Mouse (Mus musculus): ENCODE measurements around the gene Il6st.

Il6st gene

GRCm38 (mm10) chr13:112523346-112523970 lies 59.6 kb downstream of the Il6st start:
- no peak for DNase-seq (ENCODE audit: low spot score in 2 of 2)

DNA sequence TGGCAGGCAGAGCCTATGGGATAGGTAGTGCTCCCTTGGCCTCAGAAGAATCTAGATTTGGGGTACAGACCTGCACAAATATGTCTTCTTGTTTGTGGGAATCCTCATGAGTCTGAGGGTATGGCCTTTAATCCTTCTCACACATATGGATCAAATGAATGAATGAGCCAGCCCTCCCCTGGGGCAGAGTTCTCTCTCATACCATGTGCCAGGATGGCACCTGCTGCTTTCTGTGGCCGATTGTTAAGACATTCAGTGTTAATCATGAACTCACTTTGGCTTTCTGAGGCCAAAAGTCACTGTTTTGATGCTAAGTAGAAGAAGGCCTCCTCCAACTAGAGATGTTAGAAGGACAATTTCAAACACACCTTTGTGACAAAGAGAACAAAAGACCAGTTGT lies 63.3 kb downstream of the Il6st start:
- no peak for DNase-seq (ENCODE audit: low spot score in 2 of 2)

DNA sequence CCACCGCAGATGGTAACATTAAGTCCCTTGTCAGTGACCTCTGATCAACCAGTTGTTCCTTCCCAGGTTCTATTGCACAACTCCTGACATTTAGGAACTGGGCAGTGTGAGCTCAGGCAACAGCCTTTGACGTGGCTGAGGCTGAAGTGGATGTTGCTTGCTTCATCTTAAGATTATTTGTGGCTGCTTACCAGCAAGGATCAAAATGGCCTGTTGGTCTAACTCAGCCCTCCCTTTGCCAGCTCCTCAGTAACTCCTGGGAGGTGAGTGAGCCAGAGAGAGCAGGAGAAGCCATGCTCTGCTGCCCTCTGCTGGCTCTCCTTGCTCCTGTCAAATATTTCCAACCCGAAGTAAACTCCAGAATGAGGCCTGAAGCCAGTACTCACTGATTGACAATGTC lies 66.0 kb downstream of the Il6st start:
- peak; percentile 76 to 77 for DNase-seq (ENCODE audit: low spot score in 2 of 2)

DNA sequence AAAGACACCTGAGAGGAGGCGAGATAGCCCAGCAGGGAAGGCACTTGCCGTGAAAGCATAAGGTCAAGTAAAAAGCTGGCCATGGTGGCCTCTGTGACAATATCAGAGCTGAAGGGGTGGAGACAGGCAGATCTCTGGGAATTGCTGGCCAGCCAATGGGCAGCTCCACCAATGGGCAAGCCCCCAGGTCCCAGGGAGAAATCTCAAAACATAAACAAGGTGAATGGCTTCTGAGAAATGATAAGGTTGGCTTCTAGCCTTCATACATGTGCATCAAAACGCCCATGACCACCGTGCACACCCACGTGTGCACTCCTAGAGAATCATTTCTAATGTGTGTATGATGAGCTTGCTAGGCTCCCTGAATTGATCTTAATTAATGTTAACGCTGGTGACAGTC lies 68.4 kb downstream of the Il6st start:
- no peak for DNase-seq (ENCODE audit: low spot score in 2 of 2)

DNA sequence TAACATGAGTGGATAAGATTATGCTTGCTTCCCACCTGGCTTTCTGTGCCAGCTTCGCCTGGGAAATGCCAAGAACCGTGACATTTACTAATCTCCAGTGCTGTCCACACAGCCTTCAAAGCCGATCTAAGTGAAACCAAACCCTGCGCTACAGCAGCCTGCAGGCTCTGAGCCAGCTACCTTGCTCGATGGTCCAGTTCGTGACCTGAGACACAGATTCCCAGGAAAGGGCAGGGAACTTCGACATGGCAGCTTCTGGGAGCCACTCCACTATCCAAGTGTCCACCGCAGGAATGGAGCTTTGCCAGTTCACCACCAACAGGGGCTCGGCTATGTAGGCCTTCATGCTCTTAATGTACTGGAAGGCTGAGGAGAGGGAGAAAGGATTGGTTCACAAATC lies 69.7 kb downstream of the Il6st start:
- no peak for DNase-seq (ENCODE audit: low spot score in 2 of 2)

- DNase-seq (ENCODE audit: low spot score in 2 of 2) = no peak
Observed at GRCm38 (mm10) chr13:112536611-112537010, 72.7 kb downstream of the Il6st start.

DNA sequence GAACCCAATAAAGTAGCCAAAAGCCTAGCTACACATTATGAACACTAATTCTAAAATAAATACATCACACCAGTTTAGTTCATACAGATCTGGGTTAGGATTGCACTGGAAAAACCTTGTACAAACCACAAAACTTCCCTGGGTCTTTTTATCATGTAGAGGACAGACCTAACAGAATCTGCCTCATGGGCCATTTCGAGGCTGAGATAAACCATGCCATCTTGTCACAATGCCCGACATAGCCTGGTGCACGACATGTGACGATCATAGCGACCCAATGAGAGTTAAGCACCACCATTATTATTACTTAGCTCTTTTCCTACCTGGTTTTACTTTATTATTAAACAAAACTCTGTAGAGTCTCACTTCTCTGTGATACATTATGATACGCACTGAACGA lies 73.2 kb downstream of the Il6st start:
- no peak for DNase-seq (ENCODE audit: low spot score in 2 of 2)

- no peak for DNase-seq (ENCODE audit: low spot score in 2 of 2)
Observed at GRCm38 (mm10) chr13:112540616-112541015, 76.7 kb downstream of the Il6st start.

- DNase-seq (ENCODE audit: low spot score in 2 of 2) = no peak
Observed at GRCm38 (mm10) chr13:112541223-112541975, 77.5 kb downstream of the Il6st start.

DNA sequence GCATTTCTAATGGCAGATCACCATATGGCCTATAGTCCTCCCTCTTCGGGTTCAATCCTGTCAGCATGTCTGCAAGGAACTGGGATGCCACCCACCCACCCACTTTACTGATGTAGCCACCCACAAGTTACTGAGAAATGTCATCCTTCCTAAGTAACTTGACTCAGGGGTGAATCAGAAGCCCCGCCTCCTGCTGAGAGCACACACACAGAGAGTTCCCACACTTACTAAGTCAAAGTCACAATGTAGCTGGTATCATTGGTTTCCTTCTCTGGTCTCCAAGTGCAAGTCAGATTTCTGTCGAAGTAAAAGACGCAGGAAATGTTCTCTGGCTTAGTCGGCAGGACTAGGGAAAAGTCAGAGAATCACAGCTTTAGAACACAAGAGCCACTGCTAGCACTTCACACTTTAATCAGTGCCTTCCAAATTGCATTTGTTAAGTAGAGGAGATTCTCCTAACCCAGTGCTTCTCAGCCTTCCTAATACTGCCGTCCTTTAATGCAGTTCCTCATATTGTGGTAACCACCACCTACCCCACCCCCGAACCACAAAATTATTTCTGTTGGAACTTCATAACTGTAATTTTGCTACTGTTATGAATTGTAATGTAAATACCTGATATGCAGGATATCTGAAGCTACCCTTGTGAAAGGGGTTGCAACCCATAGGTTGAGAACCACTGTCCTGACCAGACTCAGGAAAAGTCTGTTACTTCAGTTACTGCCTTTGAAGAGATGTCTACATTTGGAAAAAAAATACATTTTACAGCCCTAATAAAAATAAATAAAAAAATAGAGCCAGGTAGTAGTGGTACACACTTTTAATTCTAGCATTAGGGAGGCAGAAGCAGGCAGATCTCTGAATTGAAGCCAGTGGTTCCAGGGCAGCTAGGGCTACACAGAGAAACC lies 88.0 kb downstream of the Il6st start:
- no peak for DNase-seq (ENCODE audit: low spot score in 2 of 2)

GRCm38 (mm10) chr13:112553304-112553703 lies 89.4 kb downstream of the Il6st start:
- DNase-seq (ENCODE audit: low spot score in 2 of 2) = no peak

DNA sequence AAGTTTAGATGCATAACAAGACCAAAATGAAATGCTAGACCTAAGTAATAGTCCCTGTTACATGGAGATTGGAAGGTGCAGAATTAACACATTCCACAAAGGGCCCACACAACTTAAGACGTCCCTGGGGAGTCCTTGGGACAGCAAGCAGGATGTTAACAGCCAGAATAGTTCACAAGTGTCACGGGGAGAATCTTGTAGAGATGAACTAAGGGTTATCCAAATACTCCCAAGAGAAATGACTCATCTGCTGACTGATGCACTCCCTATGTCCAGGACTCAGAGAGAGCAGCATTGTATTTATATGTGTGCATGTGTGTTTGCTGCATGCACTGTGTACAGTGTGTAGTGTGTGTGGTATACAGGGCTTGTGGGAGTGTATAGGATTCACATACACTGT lies 92.6 kb downstream of the Il6st start:
- DNase-seq (ENCODE audit: low spot score in 2 of 2) = no peak

Data from right cerebral cortex, adult 2 months (tissue).